Mouse (Mus musculus) kidney, adult 2 months (tissue): ENCODE data around the gene Serpinf1. TPM values are rescaled to one million over a fixed set of nuclear protein-coding genes. Genes with fewer than 3 reads are reported as not detected.

Experiments
- DNase-seq: peaks from one replicate; pipeline ENCODE4 v3.0.0; 2021
- H3K27ac ChIP-seq: fragments of 200-500 bp; 2 replicates; pipeline ENCODE4 v1.5.1; 2012; ENCODE audit warnings: low read depth, low read length, control low read depth, inconsistent platforms; ENCODE audit not compliant: insufficient read depth
- H3K27me3 ChIP-seq: fragments of 200-500 bp; replicated peaks from 2 replicates; pipeline ENCODE4 v1.6.1; 2012; ENCODE audit warnings: mild to moderate bottlenecking, moderate library complexity, low read length, inconsistent platforms; ENCODE audit not compliant: control insufficient read depth, insufficient read depth
- H3K36me3 ChIP-seq: fragments of 200-500 bp; 2 replicates; pipeline ENCODE4 v1.6.1; 2012; ENCODE audit warnings: mild to moderate bottlenecking, moderate library complexity, low read length, inconsistent platforms; ENCODE audit not compliant: control insufficient read depth, insufficient read depth
- H3K4me1 ChIP-seq: fragments of 200-500 bp; 2 replicates; pipeline ENCODE4 v1.6.1; 2011; ENCODE audit warnings: low read length; ENCODE audit not compliant: control insufficient read depth, insufficient read depth
- H3K4me3 ChIP-seq: fragments of 200-500 bp; 2 replicates; pipeline ENCODE4 v1.5.1; 2011; ENCODE audit warnings: mild to moderate bottlenecking, low read depth, low read length, control low read depth; ENCODE audit not compliant: insufficient read depth
- CTCF ChIP-seq: fragments of 200-500 bp; conservative IDR thresholded peaks from 2 replicates; pipeline ENCODE4 v1.5.1; 2011; ENCODE audit warnings: low read depth, mild to moderate bottlenecking, control low read depth, low read length, moderate library complexity, mixed read lengths; ENCODE audit not compliant: insufficient read depth, insufficient read length
- POLR2A ChIP-seq: fragments of 200-500 bp; IDR thresholded peaks from one replicate; pipeline ENCODE4 v1.6.1; 2011; ENCODE audit warnings: low read depth, low read length, control low read depth
- WGBS: fragments of 180-500 bp; shearing (Covaris S2); methylation state at CpG from one replicate; pipeline ENCODE4 v1.1.7; 2018; 5-methylcytosine and 5-hydroxymethylcytosine counted together
- polyA plus RNA-seq: library from polyadenylated mRNA; depleted of rRNA; stranded (reverse); fragments of >200 nt; gene quantifications from 2 replicates; pipeline ENCODE4 v1.2.3, GENCODE M21; 2012; rRNA removed

Gene Serpinf1
- 17.2 and 29.9 TPM in 2 replicates for polyA plus RNA-seq

GRCm38 (mm10) chr11:75422013-75422792 is at the start of gene Serpinf1:
Gene Serpinf1, minus strand, starts transcription at chr11:75422701.
- 53% methylated on average over 10 of the region's 10 CpGs for WGBS
- DNase-seq = no peak
- TF ChIP-seq CTCF (no peak), POLR2A (no peak)
- H3K4me1 ChIP-seq = no peaks in the 10 kb centered on the region
- H3K4me3 ChIP-seq = no peak within 1 kb of the TSS
- H3K27me3 ChIP-seq = no peaks in the 10 kb centered on the region
- no peak within 1 kb of the TSS for H3K27ac ChIP-seq
- H3K36me3 ChIP-seq = no peaks in the 10 kb centered on the region

- H3K27ac ChIP-seq = no peak overlapping the region
- 86% methylated on average over 3 of the region's 3 CpGs for WGBS
Measured at GRCm38 (mm10) chr11:75470675-75471074, 48.2 kb upstream of the Serpinf1 start.

GRCm38 (mm10) chr11:75469261-75469660 is 46.8 kb upstream of the Serpinf1 start:
- 73% methylated on average over 4 of the region's 4 CpGs for WGBS
- no peak overlapping the region for H3K4me3 ChIP-seq
- TF ChIP-seq POLR2A = no peak
- no peak for TF ChIP-seq CTCF

More at GRCm38 (mm10) chr11:75470675-75471074, 48.2 kb upstream of the Serpinf1 start:
- H3K36me3 ChIP-seq = peaks cover 6% of the 10 kb centered on the region; the same call in 1 of the 2 replicates
- no peak for DNase-seq
- no peaks in the 10 kb centered on the region for H3K27me3 ChIP-seq
- peaks cover 13% of the 10 kb centered on the region; the same call in 1 of the 2 replicates for H3K4me1 ChIP-seq
- TF ChIP-seq CTCF (no peak), POLR2A (no peak)
- no peak overlapping the region for H3K4me3 ChIP-seq

GRCm38 (mm10) chr11:75468410-75468809 is 45.9 kb upstream of the Serpinf1 start:
- H3K4me1 ChIP-seq = peaks cover 23% of the 10 kb centered on the region
- H3K36me3 ChIP-seq = peaks cover 16% of the 10 kb centered on the region
- DNase-seq = peak; percentile 59
- H3K27ac ChIP-seq = no peak overlapping the region
- no peak overlapping the region for H3K4me3 ChIP-seq
- TF ChIP-seq POLR2A (no peak), CTCF (no peak)
- H3K27me3 ChIP-seq = no peaks in the 10 kb centered on the region
- WGBS = 47% methylated on average over 7 of the region's 7 CpGs

More at GRCm38 (mm10) chr11:75469261-75469660, 46.8 kb upstream of the Serpinf1 start:
- H3K4me1 ChIP-seq = peaks cover 20% of the 10 kb centered on the region; the same call in 1 of the 2 replicates
- peaks cover 16% of the 10 kb centered on the region for H3K36me3 ChIP-seq
- DNase-seq = peak; percentile 55
- H3K27me3 ChIP-seq = no peaks in the 10 kb centered on the region
- no peak overlapping the region for H3K27ac ChIP-seq

GRCm38 (mm10) chr11:75467512-75468215 is 45.2 kb upstream of the Serpinf1 start:
- DNase-seq = peak; percentile 80

GRCm38 (mm10) chr11:75466731-75467505 is 44.4 kb upstream of the Serpinf1 start:
- 97% methylated on average over 4 of the region's 4 CpGs for WGBS
- Histone ChIP-seq H3K27ac (no peak overlapping the region), H3K4me1 (peaks cover 27% of the 10 kb centered on the region), H3K36me3 (peaks cover 16% of the 10 kb centered on the region), H3K27me3 (no peaks in the 10 kb centered on the region), H3K4me3 (no peak overlapping the region)
- DNase-seq = no peak
- TF ChIP-seq CTCF = peak; percentile 34; the same call in 1 of the 2 replicates
- peak; percentile 10 for TF ChIP-seq POLR2A

More at GRCm38 (mm10) chr11:75467512-75468215, 45.2 kb upstream of the Serpinf1 start:
- 18% methylated on average over 19 of the region's 19 CpGs for WGBS
- H3K27ac ChIP-seq = no peak overlapping the region
- peak overlapping the region; percentile 34 for H3K4me3 ChIP-seq
- H3K4me1 ChIP-seq = peaks cover 27% of the 10 kb centered on the region
- H3K36me3 ChIP-seq = peaks cover 16% of the 10 kb centered on the region
- H3K27me3 ChIP-seq = no peaks in the 10 kb centered on the region
- no peak for TF ChIP-seq POLR2A
